Mouse (Mus musculus) erythroblast, embryonic 14.5 days (primary cell): ENCODE measurements at regions not wholly inside any gene's neighbourhood (a gene's known extent, or its start where the extent isn't known, plus 50 kb on each side); places are given as distances from the start of the nearest gene placed in this dataset.

Experiments used
- H3K27me3 ChIP-seq: 2 replicates; pipeline ENCODE4 v1.6.1; 2012; ENCODE audit warnings: inconsistent platforms; ENCODE audit not compliant: control insufficient read depth
- H3K36me3 ChIP-seq: 2 replicates; pipeline ENCODE4 v1.6.1; 2012; ENCODE audit warnings: mild to moderate bottlenecking, inconsistent platforms; ENCODE audit not compliant: control insufficient read depth
- H3K4me1 ChIP-seq: 2 replicates; pipeline ENCODE4 v1.6.1; 2012; ENCODE audit warnings: inconsistent platforms; ENCODE audit not compliant: control insufficient read depth
- H3K4me3 ChIP-seq: replicated peaks from 2 replicates; pipeline ENCODE3; 2012; ENCODE audit warnings: moderate library complexity, mild to moderate bottlenecking, inconsistent platforms
- H3K9me3 ChIP-seq: 2 replicates; pipeline ENCODE4 v1.6.1; 2012; ENCODE audit warnings: low read length, inconsistent platforms, mixed read lengths; ENCODE audit not compliant: control insufficient read depth
- GATA1 ChIP-seq: IDR thresholded peaks from 2 replicates; pipeline ENCODE4 v1.6.1; 2012; ENCODE audit warnings: low read length, inconsistent platforms, mixed read lengths
- TAL1 ChIP-seq: IDR thresholded peaks from 3 replicates; pipeline ENCODE4 v1.6.1; 2012; ENCODE audit warnings: low read length, inconsistent platforms, mixed read lengths

DNA sequence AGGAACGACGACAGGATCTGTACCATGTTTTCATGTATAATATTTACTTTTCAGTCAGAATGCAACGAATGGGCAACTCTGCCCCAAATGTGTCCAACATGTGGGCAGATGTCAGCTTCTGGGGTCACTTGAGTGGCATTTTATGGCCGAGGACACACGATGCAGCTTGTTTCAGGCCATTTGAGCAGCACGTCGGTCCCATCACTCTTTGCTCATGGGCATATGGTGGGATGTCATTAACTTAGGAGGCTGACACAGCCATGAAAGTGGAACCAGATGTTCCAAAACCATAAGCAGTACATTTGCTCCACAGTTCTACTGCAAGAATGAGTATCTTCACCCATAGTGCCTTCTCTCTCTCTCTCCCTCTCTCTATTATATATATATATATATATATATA lies 499.1 kb upstream of the Sox9 start:
- no peaks in the 10 kb centered on the region for H3K27me3 ChIP-seq
- no peak for TF ChIP-seq GATA1
- TF ChIP-seq TAL1 = no peak
- H3K4me3 ChIP-seq = no peak overlapping the region
- H3K4me1 ChIP-seq = no peaks in the 10 kb centered on the region
- H3K36me3 ChIP-seq = no peaks in the 10 kb centered on the region
- H3K9me3 ChIP-seq = peaks cover 20% of the 10 kb centered on the region; the same call in 1 of the 2 replicates

DNA sequence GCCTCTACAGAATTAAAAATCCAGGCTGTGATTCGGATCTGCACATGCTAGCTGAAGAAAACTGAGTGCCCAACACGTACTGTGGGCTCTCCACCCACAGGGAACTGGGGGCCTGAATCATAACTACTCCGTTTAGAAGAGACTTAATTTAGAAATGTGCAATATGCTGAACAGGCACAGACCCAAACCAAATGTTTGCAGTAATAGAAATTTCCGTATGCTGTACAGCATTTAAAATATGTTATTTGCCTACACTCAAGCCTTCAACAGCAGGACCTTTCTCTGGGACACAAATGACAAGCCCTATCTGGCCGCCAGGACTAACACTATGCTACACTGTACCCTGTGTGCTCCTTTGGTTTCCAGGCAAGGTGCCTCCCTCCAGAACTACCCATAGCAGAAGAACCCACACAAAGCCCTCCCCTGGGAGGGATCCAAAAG lies 483.1 kb upstream of the Sox9 start:
- Histone ChIP-seq H3K36me3 (no peaks in the 10 kb centered on the region), H3K4me1 (no peaks in the 10 kb centered on the region), H3K4me3 (no peak overlapping the region), H3K9me3 (peaks cover 3% of the 10 kb centered on the region), H3K27me3 (no peaks in the 10 kb centered on the region)
- no peak for TF ChIP-seq TAL1
- no peak for TF ChIP-seq GATA1

GRCm38 (mm10) chr11:112303091-112303490 lies 478.9 kb upstream of the Sox9 start:
- Histone ChIP-seq H3K36me3 (no peaks in the 10 kb centered on the region), H3K27me3 (no peaks in the 10 kb centered on the region), H3K9me3 (peaks cover 3% of the 10 kb centered on the region), H3K4me1 (no peaks in the 10 kb centered on the region), H3K4me3 (no peak overlapping the region)
- no peak for TF ChIP-seq TAL1
- no peak for TF ChIP-seq GATA1

- Histone ChIP-seq H3K27me3 (no peaks in the 10 kb centered on the region), H3K4me1 (no peaks in the 10 kb centered on the region), H3K4me3 (no peak overlapping the region), H3K36me3 (no peaks in the 10 kb centered on the region), H3K9me3 (no peaks in the 10 kb centered on the region)
- TF ChIP-seq GATA1 (no peak), TAL1 (no peak)
These were observed 456.2 kb upstream of the Sox9 start for GRCm38 (mm10) chr11:112325850-112326249.

GRCm38 (mm10) chr11:112327606-112328005 lies 454.4 kb upstream of the Sox9 start:
- H3K4me1 ChIP-seq = no peaks in the 10 kb centered on the region
- no peaks in the 10 kb centered on the region for H3K9me3 ChIP-seq
- H3K4me3 ChIP-seq = no peak overlapping the region
- no peaks in the 10 kb centered on the region for H3K27me3 ChIP-seq
- no peaks in the 10 kb centered on the region for H3K36me3 ChIP-seq
- TF ChIP-seq TAL1 (no peak), GATA1 (no peak)

DNA sequence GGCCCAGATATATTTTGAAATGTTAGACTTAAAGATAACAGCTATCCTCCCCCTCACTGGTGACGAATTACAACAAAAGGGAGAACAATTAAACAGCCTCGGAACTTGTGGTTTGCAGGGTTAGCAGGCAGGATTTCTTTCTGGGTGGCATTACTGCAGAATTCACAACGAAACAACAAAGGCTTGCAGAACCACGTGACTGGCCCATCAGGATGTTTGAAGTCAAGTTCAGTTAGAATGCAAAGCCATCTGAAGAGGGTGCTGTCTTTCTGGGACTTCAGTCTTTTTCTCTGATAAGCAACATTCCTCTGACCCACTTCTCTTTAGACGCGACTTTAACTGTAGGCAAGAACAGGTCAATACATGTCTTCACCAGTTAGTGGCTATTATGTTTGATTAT lies 436.9 kb upstream of the Sox9 start:
- no peaks in the 10 kb centered on the region for H3K27me3 ChIP-seq
- no peaks in the 10 kb centered on the region for H3K4me1 ChIP-seq
- H3K4me3 ChIP-seq = no peak overlapping the region
- no peaks in the 10 kb centered on the region for H3K36me3 ChIP-seq
- TF ChIP-seq GATA1 (no peak), TAL1 (no peak)
- H3K9me3 ChIP-seq = peaks cover 8% of the 10 kb centered on the region

GRCm38 (mm10) chr11:112345586-112345985 lies 436.4 kb upstream of the Sox9 start:
- Histone ChIP-seq H3K36me3 (no peaks in the 10 kb centered on the region), H3K27me3 (no peaks in the 10 kb centered on the region), H3K4me3 (no peak overlapping the region), H3K9me3 (peaks cover 8% of the 10 kb centered on the region), H3K4me1 (no peaks in the 10 kb centered on the region)
- no peak for TF ChIP-seq GATA1
- TF ChIP-seq TAL1 = no peak

GRCm38 (mm10) chr11:112346089-112346488 lies 435.9 kb upstream of the Sox9 start:
- H3K9me3 ChIP-seq = peaks cover 8% of the 10 kb centered on the region
- no peaks in the 10 kb centered on the region for H3K4me1 ChIP-seq
- no peaks in the 10 kb centered on the region for H3K27me3 ChIP-seq
- H3K36me3 ChIP-seq = no peaks in the 10 kb centered on the region
- no peak for TF ChIP-seq GATA1
- TF ChIP-seq TAL1 = no peak
- no peak overlapping the region for H3K4me3 ChIP-seq

DNA sequence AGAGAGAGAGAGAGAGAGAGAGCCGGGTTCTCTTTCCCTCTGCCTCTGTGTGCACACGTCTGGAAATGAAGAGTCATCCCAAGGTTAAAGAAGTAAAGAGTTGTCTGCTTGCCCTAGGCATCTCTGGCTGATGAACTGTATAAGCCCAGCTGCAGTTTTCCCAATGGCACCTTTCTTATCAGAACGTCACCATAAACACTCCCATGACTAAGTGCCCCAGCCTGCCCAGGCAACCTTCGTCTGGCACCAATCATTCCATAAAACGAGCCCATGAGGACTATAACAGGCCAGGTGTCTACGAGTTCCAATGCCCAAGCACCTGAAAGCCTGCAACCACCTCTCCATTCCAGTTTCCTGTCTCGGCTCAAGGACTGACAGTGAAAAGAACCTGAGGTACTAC lies 435.5 kb upstream of the Sox9 start:
- H3K4me3 ChIP-seq = no peak overlapping the region
- no peaks in the 10 kb centered on the region for H3K4me1 ChIP-seq
- peaks cover 8% of the 10 kb centered on the region for H3K9me3 ChIP-seq
- no peaks in the 10 kb centered on the region for H3K36me3 ChIP-seq
- H3K27me3 ChIP-seq = no peaks in the 10 kb centered on the region
- no peak for TF ChIP-seq GATA1
- TF ChIP-seq TAL1 = no peak

- Histone ChIP-seq H3K4me3 (no peak overlapping the region), H3K9me3 (peaks cover 17% of the 10 kb centered on the region), H3K36me3 (no peaks in the 10 kb centered on the region), H3K27me3 (no peaks in the 10 kb centered on the region), H3K4me1 (no peaks in the 10 kb centered on the region)
- no peak for TF ChIP-seq TAL1
- TF ChIP-seq GATA1 = no peak
These were observed 426.7 kb upstream of the Sox9 start for GRCm38 (mm10) chr11:112355311-112355710.
